Mouse (Mus musculus) liver, embryonic 14.5 days (tissue): ENCODE measurements around the gene Krtap10-4.
"Not testable (repeated sequence)": the region's sequence is repeated elsewhere in the genome, so short reads cannot be mapped to it uniquely, and the experiment has no call there.

Source experiments
- CTCF ChIP-seq: IDR thresholded peaks from 2 replicates; pipeline ENCODE4 v1.5.1; 2016; ENCODE audit warnings: antibody characterized with exemption, low read depth, control low read depth
- EP300 ChIP-seq: IDR thresholded peaks from 2 replicates; pipeline ENCODE4 v1.6.1; 2016; ENCODE audit warnings: antibody characterized with exemption, low read depth

DNA sequence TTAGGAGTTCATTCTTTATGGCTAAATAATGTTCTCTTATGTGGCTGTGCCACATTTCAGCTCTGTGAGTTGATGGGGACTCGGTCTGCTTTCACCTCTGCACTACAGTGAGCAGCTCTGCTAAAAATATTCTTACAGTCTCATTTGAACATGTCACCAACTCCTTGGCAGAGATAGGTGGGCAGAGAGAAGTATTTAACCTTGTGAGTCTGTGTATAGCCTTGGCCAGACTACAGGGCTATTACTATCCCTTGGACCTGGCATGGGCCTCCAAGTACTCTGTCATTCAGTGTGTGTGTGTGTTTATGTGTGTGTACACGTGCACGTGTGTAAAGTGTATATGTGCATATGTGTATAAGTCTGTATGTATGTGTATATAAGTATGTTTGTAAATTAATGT, 43.5 kb downstream of the Krtap10-4 start:
- TF ChIP-seq CTCF, EP300: not testable (repeated sequence)
